Mouse (Mus musculus) spleen, adult 12 weeks (tissue): ENCODE results near the gene Rftn1.
"Not testable (repeated sequence)": the region's sequence is repeated elsewhere in the genome, so short reads cannot be mapped to it uniquely, and the experiment has no call there.

Source experiments
- DNase-seq: peaks from one replicate; pipeline ENCODE4 v3.0.0; 2022; ENCODE audit warnings: low spot score

The Rftn1 gene

GRCm38 (mm10) chr17:50127045-50127813 is 63.2 kb downstream of the Rftn1 start:
- DNase-seq, result no peak

GRCm38 (mm10) chr17:50126545-50126944 is 63.9 kb downstream of the Rftn1 start:
- no peak for DNase-seq

GRCm38 (mm10) chr17:50125900-50126299 is 64.6 kb downstream of the Rftn1 start:
- DNase-seq, result no peak

- DNase-seq, result no peak
Measured at GRCm38 (mm10) chr17:50125245-50125798, 65.2 kb downstream of the Rftn1 start.

- no peak for DNase-seq
Measured at GRCm38 (mm10) chr17:50124708-50125107, 65.8 kb downstream of the Rftn1 start.

- DNase-seq, result no peak
Measured at GRCm38 (mm10) chr17:50122555-50122954, 67.9 kb downstream of the Rftn1 start.

GRCm38 (mm10) chr17:50120098-50120497 is 70.4 kb downstream of the Rftn1 start:
- DNase-seq, result no peak

GRCm38 (mm10) chr17:50117461-50117860 is 73.0 kb downstream of the Rftn1 start:
- no peak for DNase-seq

- no peak for DNase-seq
Measured at GRCm38 (mm10) chr17:50116980-50117379, 73.5 kb downstream of the Rftn1 start.

- DNase-seq, result not testable (repeated sequence)
Measured at GRCm38 (mm10) chr17:50116401-50116800, 74.1 kb downstream of the Rftn1 start.

GRCm38 (mm10) chr17:50115716-50116115 is 74.8 kb downstream of the Rftn1 start:
- DNase-seq, result not testable (repeated sequence)

- no peak for DNase-seq
Measured at GRCm38 (mm10) chr17:50114659-50115058, 75.8 kb downstream of the Rftn1 start.

GRCm38 (mm10) chr17:50110650-50111415 is 79.6 kb downstream of the Rftn1 start:
- DNase-seq, result no peak

GRCm38 (mm10) chr17:50106811-50107210 is 83.7 kb downstream of the Rftn1 start:
- DNase-seq, result no peak

GRCm38 (mm10) chr17:50104131-50104530 is 86.3 kb downstream of the Rftn1 start:
- no peak for DNase-seq

GRCm38 (mm10) chr17:50101416-50101815 is 89.1 kb downstream of the Rftn1 start:
- DNase-seq, result no peak

GRCm38 (mm10) chr17:50100070-50100469 is 90.4 kb downstream of the Rftn1 start:
- DNase-seq, result no peak

- DNase-seq, result no peak
Measured at GRCm38 (mm10) chr17:50099378-50099777, 91.1 kb downstream of the Rftn1 start.

- no peak for DNase-seq
Measured at GRCm38 (mm10) chr17:50098297-50098696, 92.2 kb downstream of the Rftn1 start.

- DNase-seq, result no peak
Measured at GRCm38 (mm10) chr17:50097831-50098230, 92.6 kb downstream of the Rftn1 start.

GRCm38 (mm10) chr17:50096305-50096704 is 94.2 kb downstream of the Rftn1 start:
- no peak for DNase-seq

- DNase-seq, result no peak
Measured at GRCm38 (mm10) chr17:50094596-50094995, 95.9 kb downstream of the Rftn1 start.

GRCm38 (mm10) chr17:50094077-50094476 is 96.4 kb downstream of the Rftn1 start:
- DNase-seq, result no peak
